Mouse (Mus musculus) heart, embryonic 16.5 days (tissue): Measurements from ENCODE around the gene Dnaaf3. TPM values are rescaled to one million over a fixed set of nuclear protein-coding genes. Genes with fewer than 3 reads are reported as not detected.
"Not testable (repeated sequence)": the region's sequence is repeated elsewhere in the genome, so short reads cannot be mapped to it uniquely, and the experiment has no call there.

Experiments used
- ATAC-seq: fragments of 200-750 bp; cut with Nextera tagmentation; replicated peaks from 2 replicates; pipeline ENCODE4 v1.8.0; 2017; ENCODE audit warnings: moderate number of reproducible peaks; ENCODE audit not compliant: insufficient read depth, low FRiP score; ENCODE audit errors: extremely low read depth
- H3K27ac ChIP-seq: fragments of 300-500 bp; sonication (generic); 2 replicates; pipeline ENCODE4 v1.5.1; 2014; ENCODE audit warnings: mild to moderate bottlenecking, low read length, control low read depth, moderate library complexity
- H3K27me3 ChIP-seq: fragments of 300-500 bp; sonication (generic); 2 replicates; pipeline ENCODE4 v1.6.1; 2014; ENCODE audit warnings: low read length, mixed read lengths; ENCODE audit not compliant: control insufficient read depth, insufficient read depth
- H3K36me3 ChIP-seq: fragments of 300-500 bp; sonication (generic); 2 replicates; pipeline ENCODE4 v1.6.1; 2014; ENCODE audit not compliant: control insufficient read depth, insufficient read depth
- H3K4me1 ChIP-seq: fragments of 300-500 bp; sonication (generic); 2 replicates; pipeline ENCODE4 v1.6.1; 2014; ENCODE audit warnings: low read length, mixed read lengths; ENCODE audit not compliant: control insufficient read depth, insufficient read depth
- H3K4me2 ChIP-seq: fragments of 300-500 bp; sonication (generic); 2 replicates; pipeline ENCODE4 v1.6.1; 2014; ENCODE audit warnings: low read depth, mild to moderate bottlenecking, control low read depth, low read length
- H3K4me3 ChIP-seq: fragments of 300-500 bp; sonication (generic); 2 replicates; pipeline ENCODE4 v1.5.1; 2014; ENCODE audit warnings: mild to moderate bottlenecking, control low read depth, low read length
- H3K9ac ChIP-seq: fragments of 300-500 bp; sonication (generic); 2 replicates; pipeline ENCODE4 v1.6.1; 2014; ENCODE audit warnings: low read length, control low read depth
- H3K9me3 ChIP-seq: fragments of 300-500 bp; sonication (generic); replicated peaks from 2 replicates; pipeline ENCODE4 v1.6.1; 2016; ENCODE audit warnings: low read length; ENCODE audit not compliant: control insufficient read depth
- WGBS: fragments of 180-500 bp; shearing (Covaris S2); extraction: QIAGEN DNeasy Blood & Tissue Kit; methylation state at CpG from one replicate; pipeline ENCODE4 v1.1.7; 2014; 5-methylcytosine and 5-hydroxymethylcytosine counted together
- polyA plus RNA-seq: library from polyadenylated mRNA; unstranded; fragments of >200 nt; fragmentation: Nextera tagmentation; extraction: Ambion mirVana; gene quantifications from 2 replicates; pipeline ENCODE4 v1.2.1, GENCODE M21; 2015

Dnaaf3 gene
- polyA plus RNA-seq, 1 experiment from 2014 or later: 1.1 TPM

DNA sequence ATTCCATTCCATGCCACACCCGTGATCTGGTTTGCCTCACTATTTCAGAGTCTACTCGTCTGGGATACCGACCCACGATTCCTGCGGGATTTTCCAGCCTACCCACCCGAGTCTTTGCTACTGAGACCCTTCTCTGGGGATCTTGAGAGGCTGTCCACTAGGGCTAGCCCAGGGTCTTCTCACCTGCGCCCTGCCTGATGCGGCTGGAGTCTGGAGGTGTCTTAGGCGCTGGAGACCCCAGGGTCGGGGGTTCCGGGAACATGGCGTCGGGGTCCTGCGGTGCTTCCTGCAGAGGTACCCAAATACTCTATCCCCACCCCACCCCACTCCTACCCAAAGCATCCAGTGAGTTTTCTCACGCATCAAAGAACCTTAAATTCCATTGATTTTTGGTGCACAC lies 13.8 kb upstream of the Dnaaf3 start:
- 0 out of 2 replicates have a peak, but pooled peaks cover 3% of the 10 kb centered on the region for H3K4me1 ChIP-seq
- no peak overlapping the region for H3K9ac ChIP-seq
- no peaks in the 10 kb centered on the region for H3K36me3 ChIP-seq
- H3K27ac ChIP-seq: no peak overlapping the region
- 70% methylated on average over 15 of the region's 15 CpGs for WGBS
- ATAC-seq: no peak
- H3K4me3 ChIP-seq: no peak overlapping the region
- H3K9me3 ChIP-seq: no peaks in the 10 kb centered on the region
- H3K27me3 ChIP-seq: peaks cover 11% of the 10 kb centered on the region
- no peak overlapping the region for H3K4me2 ChIP-seq

DNA sequence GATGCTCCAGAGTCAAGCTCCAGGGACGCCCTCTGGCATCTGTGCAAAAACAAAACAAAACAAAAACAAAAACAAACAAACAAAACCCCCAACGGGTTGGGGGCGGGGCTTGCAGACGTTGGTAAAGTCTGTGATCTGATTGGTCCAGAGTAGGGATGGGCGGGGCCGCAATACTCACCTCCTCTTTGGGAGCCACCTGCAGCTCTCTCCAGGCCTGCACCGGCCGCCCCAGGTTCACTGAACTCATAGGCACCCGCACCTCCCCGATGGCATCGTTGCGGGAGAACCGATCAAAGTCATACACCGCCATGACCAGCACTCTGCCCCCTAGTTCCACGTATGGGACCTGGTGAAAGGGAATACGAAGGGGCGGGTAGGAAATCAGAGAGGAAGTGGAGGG lies 9.8 kb upstream of the Dnaaf3 start:
- no peak overlapping the region for H3K4me2 ChIP-seq
- no peak overlapping the region for H3K4me3 ChIP-seq
- H3K27me3 ChIP-seq: peaks cover 6% of the 10 kb centered on the region
- 31% methylated on average over 17 of the region's 17 CpGs for WGBS
- H3K27ac ChIP-seq: no peak overlapping the region
- H3K9me3 ChIP-seq: no peaks in the 10 kb centered on the region
- H3K36me3 ChIP-seq: no peaks in the 10 kb centered on the region
- 0 out of 2 replicates have a peak, but pooled peaks cover 3% of the 10 kb centered on the region for H3K4me1 ChIP-seq
- no peak for ATAC-seq
- no peak overlapping the region for H3K9ac ChIP-seq

DNA sequence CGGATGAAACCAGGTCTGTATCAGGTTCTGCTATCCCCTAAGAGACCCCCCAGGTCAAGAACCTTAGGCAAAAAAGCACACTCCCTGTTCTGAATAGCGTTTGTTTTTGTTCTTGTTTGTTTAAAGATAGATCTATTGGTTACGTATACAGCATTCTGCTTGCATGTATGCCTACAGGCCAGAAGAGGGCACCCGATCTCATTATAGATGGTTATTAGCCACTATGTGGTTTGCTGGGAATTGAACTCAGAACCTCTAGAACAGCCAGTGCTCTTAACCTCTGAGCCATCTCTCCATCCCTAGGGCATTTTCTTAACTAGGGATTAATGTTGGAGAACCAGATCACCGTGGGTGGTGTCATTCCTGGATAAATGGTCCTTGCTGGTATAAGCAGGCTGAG lies 9.1 kb upstream of the Dnaaf3 start:
- H3K9me3 ChIP-seq: no peaks in the 10 kb centered on the region
- no peaks in the 10 kb centered on the region for H3K36me3 ChIP-seq
- no peak overlapping the region for H3K4me2 ChIP-seq
- no peak overlapping the region for H3K9ac ChIP-seq
- no peaks in the 10 kb centered on the region for H3K4me1 ChIP-seq
- peaks cover 4% of the 10 kb centered on the region; the same call in 1 of the 2 replicates for H3K27me3 ChIP-seq
- H3K4me3 ChIP-seq: no peak overlapping the region
- WGBS: 53% methylated on average over 5 of the region's 5 CpGs
- no peak for ATAC-seq
- no peak overlapping the region for H3K27ac ChIP-seq

DNA sequence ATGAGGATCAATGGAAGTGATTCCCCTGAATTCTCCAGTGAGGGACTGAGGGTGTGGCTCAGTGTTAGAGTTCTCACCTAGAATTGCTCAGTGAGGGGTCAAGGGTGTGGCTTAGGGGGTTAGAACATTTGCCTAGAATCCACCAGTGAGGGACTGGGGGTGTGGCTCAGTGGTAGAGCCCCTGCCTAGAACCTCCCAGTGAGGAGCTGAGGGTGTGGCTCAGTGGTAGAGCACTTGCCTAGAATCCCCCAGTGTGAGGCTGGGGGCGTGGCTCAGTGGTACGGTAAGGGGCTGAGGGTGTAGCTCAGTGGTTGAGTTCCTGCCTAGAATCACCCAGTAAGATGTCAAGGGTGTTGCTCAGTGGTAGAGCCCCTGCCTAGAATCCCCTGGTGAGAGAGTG lies 6.8 kb upstream of the Dnaaf3 start:
- ATAC-seq: no peak
- Histone ChIP-seq H3K9ac (no peak overlapping the region), H3K36me3 (no peaks in the 10 kb centered on the region), H3K4me2 (no peak overlapping the region), H3K27ac (no peak overlapping the region), H3K4me1 (no peaks in the 10 kb centered on the region), H3K4me3 (no peak overlapping the region), H3K9me3 (no peaks in the 10 kb centered on the region), H3K27me3 (no peaks in the 10 kb centered on the region)
- 56% methylated on average over 2 of the region's 2 CpGs for WGBS

DNA sequence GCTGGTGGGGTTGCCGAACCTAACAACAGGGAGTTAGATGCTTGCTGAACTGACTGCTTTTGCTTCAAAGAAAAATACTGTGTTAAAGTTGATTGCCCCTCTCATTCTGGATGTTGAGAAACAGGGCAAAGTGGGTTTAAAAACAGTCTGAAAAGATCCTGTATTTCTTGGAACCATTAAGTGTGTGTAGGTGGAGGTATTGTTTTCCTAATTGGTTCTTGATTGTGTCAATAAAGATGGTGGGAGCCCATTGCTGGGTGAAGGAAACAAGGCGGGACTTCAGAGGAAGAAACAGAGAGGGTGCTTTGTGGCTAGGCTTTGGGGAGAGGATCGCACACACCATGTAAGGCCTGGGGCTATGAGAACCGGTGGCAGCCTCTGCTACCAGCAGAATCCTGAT lies 4.9 kb upstream of the Dnaaf3 start:
- no peaks in the 10 kb centered on the region for H3K4me1 ChIP-seq
- no peaks in the 10 kb centered on the region for H3K9me3 ChIP-seq
- no peak overlapping the region for H3K4me3 ChIP-seq
- no peak overlapping the region for H3K9ac ChIP-seq
- no peak overlapping the region for H3K4me2 ChIP-seq
- no peak overlapping the region for H3K27ac ChIP-seq
- 55% methylated on average over 4 of the region's 4 CpGs for WGBS
- no peak for ATAC-seq
- H3K36me3 ChIP-seq: no peaks in the 10 kb centered on the region
- no peaks in the 10 kb centered on the region for H3K27me3 ChIP-seq

DNA sequence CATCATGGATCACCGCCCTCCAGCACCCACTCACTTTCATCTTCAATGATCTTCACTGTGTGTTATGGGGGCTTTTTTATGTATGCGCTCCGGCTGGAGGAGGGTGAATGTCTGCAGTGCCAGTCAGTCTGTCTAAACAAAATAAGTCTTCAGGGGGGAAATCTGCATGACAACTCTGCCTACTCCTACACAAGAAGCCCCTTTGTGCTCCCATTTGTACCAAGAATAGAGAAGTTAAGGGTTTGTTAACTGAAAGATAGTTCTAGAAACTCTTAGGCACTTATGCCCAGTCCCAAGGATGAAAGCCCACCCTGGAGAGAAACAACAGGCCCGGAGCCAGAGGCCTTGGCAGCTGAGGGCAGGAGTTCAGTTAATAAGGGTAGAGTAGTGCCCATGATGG lies 4.1 kb upstream of the Dnaaf3 start:
- ATAC-seq: no peak
- H3K36me3 ChIP-seq: no peaks in the 10 kb centered on the region

DNA sequence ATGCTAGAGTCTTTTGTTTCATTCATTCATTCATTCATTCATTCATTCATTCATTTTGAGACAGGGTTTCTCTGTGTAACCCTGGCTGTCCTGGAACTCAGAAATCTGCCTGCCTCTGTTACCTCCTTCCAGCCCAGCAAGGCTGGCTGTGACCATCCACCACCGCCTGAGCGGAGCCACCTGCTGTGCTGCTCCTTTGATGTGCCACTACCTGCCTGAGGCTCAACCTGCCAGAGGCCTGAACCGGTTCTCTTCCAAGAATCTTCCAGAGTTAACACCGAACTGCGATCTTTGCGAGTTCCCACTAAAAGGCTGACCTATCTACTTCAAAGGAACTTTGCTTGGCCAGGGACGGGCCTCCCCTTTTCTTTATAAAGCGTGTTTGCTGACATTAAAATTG lies 2.1 kb downstream of the Dnaaf3 start:
- ATAC-seq, H3K27ac ChIP-seq, H3K4me3 ChIP-seq, H3K36me3 ChIP-seq, H3K27me3 ChIP-seq, H3K4me1 ChIP-seq, H3K9me3 ChIP-seq, H3K9ac ChIP-seq, H3K4me2 ChIP-seq: not testable (repeated sequence)
- WGBS: 39% methylated on average over 7 of the region's 8 CpGs

More for the DNA sequence above, 4.1 kb upstream of the Dnaaf3 start:
- H3K9me3 ChIP-seq: no peaks in the 10 kb centered on the region
- H3K27me3 ChIP-seq: no peaks in the 10 kb centered on the region
- H3K27ac ChIP-seq: no peak overlapping the region
- H3K4me2 ChIP-seq: no peak overlapping the region
- no peak overlapping the region for H3K4me3 ChIP-seq
- no peak overlapping the region for H3K9ac ChIP-seq
- H3K4me1 ChIP-seq: no peaks in the 10 kb centered on the region
- WGBS: 83% methylated on average over 4 of the region's 4 CpGs

DNA sequence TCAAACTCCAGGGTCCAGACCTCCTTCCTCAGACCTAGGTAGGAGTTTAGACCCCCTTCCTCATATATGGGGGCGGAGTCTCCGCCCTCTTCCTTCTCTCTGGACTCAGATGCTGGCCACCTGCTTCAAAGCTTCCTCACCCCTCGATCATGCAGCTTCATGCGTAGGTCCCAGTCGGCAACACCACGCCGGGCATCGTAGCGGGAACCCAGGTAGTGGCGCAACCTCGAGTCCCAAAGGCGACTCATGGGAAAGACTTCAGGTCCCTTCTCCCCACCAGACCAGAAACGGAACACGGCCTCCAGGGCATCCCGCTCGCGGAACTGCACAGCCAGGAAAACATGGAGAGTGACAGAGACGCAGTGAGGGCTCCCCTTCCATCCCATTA lies 5.0 kb downstream of the Dnaaf3 start:
- Histone ChIP-seq H3K9me3 (no peaks in the 10 kb centered on the region), H3K9ac (no peak overlapping the region), H3K27me3 (peaks cover 3% of the 10 kb centered on the region; the same call in 1 of the 2 replicates), H3K4me1 (peaks cover 17% of the 10 kb centered on the region), H3K4me3 (no peak overlapping the region), H3K4me2 (peak overlapping the region; percentile 69; the same call in 1 of the 2 replicates), H3K36me3 (no peaks in the 10 kb centered on the region), H3K27ac (no peak overlapping the region)
- WGBS: 52% methylated on average over 18 of the region's 18 CpGs
- ATAC-seq: no peak

DNA sequence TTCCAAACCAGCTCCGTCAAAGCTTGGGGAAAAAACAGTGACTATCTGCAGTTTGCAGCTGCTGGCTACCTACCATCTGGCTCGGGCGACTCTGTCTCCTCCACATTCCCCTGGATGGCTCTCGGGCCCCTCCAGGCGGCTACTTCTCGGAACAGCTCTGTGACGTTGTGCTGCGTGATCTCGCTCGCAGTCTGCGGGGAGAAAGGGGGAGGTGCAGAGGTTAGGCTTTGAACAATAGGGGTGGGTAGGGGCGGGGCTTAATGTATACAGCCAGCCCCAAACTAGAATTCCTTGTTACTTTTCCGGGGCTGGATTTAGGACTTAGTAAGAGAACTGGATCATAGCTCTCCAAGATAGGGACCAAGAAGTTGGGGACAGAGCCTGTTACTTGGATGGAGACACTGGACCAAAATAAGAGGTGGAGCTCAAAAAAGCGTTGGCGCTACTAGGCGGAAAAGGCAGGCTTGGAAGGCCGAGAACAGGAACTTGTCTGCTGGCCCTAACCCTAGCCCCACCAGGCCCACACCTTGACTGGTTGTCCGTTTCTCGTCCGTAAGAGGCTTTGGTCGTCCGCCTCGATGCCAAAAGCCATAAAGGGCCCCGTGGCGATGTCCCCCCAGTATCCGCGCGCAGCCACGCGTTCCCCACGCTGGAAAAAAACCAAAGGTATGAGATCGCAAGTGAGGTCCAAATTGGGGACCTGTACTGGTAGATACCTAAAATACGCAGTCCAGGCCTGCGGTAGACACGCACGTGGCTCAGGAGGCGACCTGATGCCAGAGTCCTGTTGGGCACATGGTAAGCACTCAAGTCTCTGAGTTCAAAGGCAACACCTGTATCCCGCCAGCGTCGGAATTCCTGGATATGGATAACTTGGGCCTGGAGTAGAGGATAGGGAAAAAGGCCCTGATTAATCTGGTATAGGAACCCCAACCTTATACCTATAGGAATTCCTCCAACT lies 5.6 kb downstream of the Dnaaf3 start:
- H3K4me3 ChIP-seq: peak overlapping the region; percentile 45
- H3K27ac ChIP-seq: peak overlapping the region; percentile 40; the same call in 1 of the 2 replicates
- no peaks in the 10 kb centered on the region for H3K36me3 ChIP-seq
- H3K27me3 ChIP-seq: peaks cover 3% of the 10 kb centered on the region; the same call in 1 of the 2 replicates
- H3K4me1 ChIP-seq: peaks cover 17% of the 10 kb centered on the region
- peak; percentile 59 for ATAC-seq
- H3K4me2 ChIP-seq: peak overlapping the region; percentile 69
- H3K9ac ChIP-seq: peak overlapping the region; percentile 62
- no peaks in the 10 kb centered on the region for H3K9me3 ChIP-seq
- 20% methylated on average over 40 of the region's 40 CpGs for WGBS
